7 mouse cellular contexts compared by ENCODE assay signal in the genomic region with DNA sequence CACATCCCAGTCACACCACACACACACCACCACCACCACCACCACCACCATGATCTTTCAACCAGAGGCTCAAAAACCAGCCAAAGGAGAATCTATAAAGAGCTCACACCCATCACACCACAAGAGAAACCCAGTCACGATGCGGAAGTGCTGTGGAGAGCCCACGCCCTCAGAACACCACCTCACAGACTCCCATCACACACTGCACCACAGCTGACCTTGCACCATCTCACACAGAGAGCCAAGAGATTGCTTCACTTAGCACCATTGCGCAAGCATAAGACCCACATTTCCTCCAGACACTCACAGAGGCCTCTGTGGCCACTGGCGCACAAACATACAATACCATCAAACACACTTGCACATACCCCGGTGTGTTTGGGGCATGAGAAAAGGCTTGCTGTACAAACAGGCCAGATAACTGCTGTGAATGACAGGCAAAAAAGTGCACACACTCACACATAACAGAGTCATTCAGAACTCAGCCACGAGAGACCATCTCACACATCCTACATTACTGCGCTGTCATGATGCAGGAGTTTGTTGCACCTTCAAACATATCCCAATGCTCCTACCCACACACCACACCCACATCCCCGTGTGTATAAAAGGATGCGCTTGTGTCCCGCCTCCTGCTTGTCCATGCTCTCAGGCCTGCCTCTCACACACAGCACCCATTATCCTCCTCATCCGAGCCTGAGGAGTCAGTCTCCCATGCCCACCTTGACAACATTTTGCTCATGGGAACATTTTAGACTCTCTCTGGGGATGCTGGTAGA. TPM values are rescaled to one million over a fixed set of nuclear protein-coding genes. Genes with fewer than 3 reads are reported as not detected.
DNase-seq lines count a peak whose midpoint lies in the region; ATAC-seq and TF ChIP-seq lines count a peak whose summit lies in the region.

No protein-coding gene starts in this region.

- H3K4me3 ChIP-seq in forebrain, postnatal 0 days (ENCODE audit: low read depth, low read length) = no peak overlapping the region

- no peak for ATAC-seq in forebrain, postnatal 0 days

- peaks cover 49% of the 10 kb centered on the region for H3K4me1 ChIP-seq in forebrain, postnatal 0 days (ENCODE audit: insufficient read depth)

- H3K27me3 ChIP-seq in forebrain, postnatal 0 days (ENCODE audit: insufficient read depth, low read length) = no peaks in the 10 kb centered on the region

- H3K9me3 ChIP-seq in forebrain, postnatal 0 days (ENCODE audit: low read length) = no peaks in the 10 kb centered on the region

- 0 out of 2 replicates have a peak overlapping the region, but pooled peaks have one; percentile 6 for H3K9ac ChIP-seq in forebrain, postnatal 0 days

- no peaks in the 10 kb centered on the region; the same call in 1 of the 2 replicates for H3K36me3 ChIP-seq in forebrain, postnatal 0 days (ENCODE audit: insufficient read depth)

- DNase-seq in right cerebral cortex, adult 18-20 months = peak; percentile 87
- no peak for DNase-seq in right cerebral cortex, postnatal 4 days
- no peak for DNase-seq in forebrain, postnatal 0 days
- peak; percentile 78 for DNase-seq in lung, postnatal 36 days
- DNase-seq in telencephalon, adult 2 months (ENCODE audit: low read depth, low spot score) = peak; percentile 87
- DNase-seq in urinary bladder, postnatal 14 days (ENCODE audit: low spot score) = no peak
- no peak for DNase-seq in kidney, postnatal 10 days

- H3K27ac ChIP-seq in forebrain, postnatal 0 days (ENCODE audit: low read depth, low read length) = peak overlapping the region; percentile 96

- 71% methylated on average over 12 of the region's 12 CpGs for WGBS in forebrain, postnatal 0 days

- TF ChIP-seq CTCF in forebrain, postnatal 0 days (IDR thresholded peaks at IDR 0.05; ENCODE audit: low read depth) = no peak

- H3K4me2 ChIP-seq in forebrain, postnatal 0 days (ENCODE audit: low read depth) = peak overlapping the region; percentile 72

RNA-seq across cellular contexts. Expression of gene Atp1a3, which starts 1.0 kb away (rescaled TPM):
- total RNA-seq in forebrain, postnatal 0 days (2014; rRNA removed) = 204 and 256 TPM in 2 replicates
- 432 and 535 TPM in 2 replicates for polyA plus RNA-seq in forebrain, postnatal 0 days (2015; fragmentation: Nextera tagmentation; extraction: Ambion mirVana)

RNA-seq across cellular contexts. Expression of gene Rabac1, which starts 34.2 kb away (rescaled TPM):
- 359 and 362 TPM in 2 replicates for total RNA-seq in forebrain, postnatal 0 days (2014; rRNA removed)
- polyA plus RNA-seq in forebrain, postnatal 0 days (2015; fragmentation: Nextera tagmentation; extraction: Ambion mirVana) = 393 and 448 TPM in 2 replicates

Comparison
In these comparisons a context has a peak if more than half of its experiments do, and no peak if none do; other contexts are left out.
1. DNase-seq: peak in right cerebral cortex, adult 18-20 months (single experiment), lung, postnatal 36 days (single experiment) and telencephalon, adult 2 months (single experiment); none in right cerebral cortex, postnatal 4 days (single experiment), forebrain, postnatal 0 days (single experiment), urinary bladder, postnatal 14 days (single experiment) and kidney, postnatal 10 days (single experiment).